Mouse (Mus musculus): ENCODE data around the gene Gm14435. TPM values are rescaled to one million over a fixed set of nuclear protein-coding genes. Genes with fewer than 3 reads are reported as not detected.
"Not testable (repeated sequence)": the region's sequence is repeated elsewhere in the genome, so short reads cannot be mapped to it uniquely, and the experiment has no call there.

The Gm14435 gene
- 13.0 and 14.3 TPM in 2 replicates for polyA plus RNA-seq (2014; fragmentation: Nextera tagmentation; extraction: Ambion mirVana)

DNA sequence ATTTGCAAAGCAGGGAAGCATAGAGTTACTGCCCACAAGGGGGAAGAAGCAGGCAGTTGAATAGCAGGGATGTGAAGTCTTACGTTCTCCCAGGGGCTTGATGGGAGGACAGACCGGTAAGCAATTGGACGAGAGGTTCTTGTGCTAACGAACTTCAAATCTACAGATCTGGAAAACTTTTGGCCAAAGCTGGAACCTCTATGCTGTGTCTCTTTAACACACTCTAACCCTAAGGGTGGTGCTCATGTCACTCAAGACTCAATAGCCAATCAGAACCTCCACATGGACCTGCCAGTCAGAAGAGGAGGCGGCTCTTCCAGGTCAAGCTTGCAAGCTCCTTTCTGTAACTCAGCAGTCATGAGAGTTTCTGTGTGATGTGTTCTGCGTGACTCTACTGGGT is at the start of gene Gm14435:
TSS of gene Gm14435 (plus strand) at position 301 of the 400 bp plus-strand sequence.
- H3K27me3 ChIP-seq (ENCODE audit: control insufficient read depth, insufficient read depth, low read length); H3K9ac ChIP-seq (replicated peaks; ENCODE audit: low read length); H3K4me3 ChIP-seq (ENCODE audit: low read depth, low read length); H3K4me2 ChIP-seq (ENCODE audit: low read depth, low read length); ATAC-seq (replicated peaks; ENCODE audit: insufficient number of reproducible peaks, low FRiP score, low TSS enrichment, low read depth); DNase-seq (ENCODE audit: low spot score); H3K9me3 ChIP-seq (replicated peaks; ENCODE audit: control insufficient read depth, low read length); H3K4me1 ChIP-seq (ENCODE audit: control insufficient read depth, insufficient read depth, low read length); H3K36me3 ChIP-seq (replicated peaks; ENCODE audit: control insufficient read depth, insufficient read depth, low read depth, low read length); H3K27ac ChIP-seq (replicated peaks; ENCODE audit: low read depth, low read length): not testable (repeated sequence)
- no CpG with 5 or more reads among the region's 6 CpGs for WGBS

Other genes starting within 250 kb of the Gm14435 start
- gene 2210418O10Rik, start 197.0 kb upstream of the Gm14435 start, polyA plus RNA-seq (2014; fragmentation: Nextera tagmentation; extraction: Ambion mirVana): 8.4 and 8.5 TPM in 2 replicates
- not detected in 2 replicates for gene Gm11009, start 104.1 kb upstream of the Gm14435 start, polyA plus RNA-seq (2014; fragmentation: Nextera tagmentation; extraction: Ambion mirVana)
- 4.6 and 8.1 TPM in 2 replicates for gene Gm14434, start 63.2 kb downstream of the Gm14435 start, polyA plus RNA-seq (2014; fragmentation: Nextera tagmentation; extraction: Ambion mirVana)
- gene Zfp967, start 97.5 kb downstream of the Gm14435 start, polyA plus RNA-seq (2014; fragmentation: Nextera tagmentation; extraction: Ambion mirVana): not detected in 2 replicates
- gene Gm14308, start 212.8 kb downstream of the Gm14435 start, polyA plus RNA-seq (2014; fragmentation: Nextera tagmentation; extraction: Ambion mirVana): 26.9 and 34.5 TPM in 2 replicates
- gene Zfp973, start 246.9 kb downstream of the Gm14435 start, polyA plus RNA-seq (2014; fragmentation: Nextera tagmentation; extraction: Ambion mirVana): 8.8 and 9.8 TPM in 2 replicates

Measured in embryonic facial prominence, embryonic 11.5 days (tissue).